Mouse (Mus musculus): ENCODE results near the gene Cep63. TPM values are rescaled to one million over a fixed set of nuclear protein-coding genes. Genes with fewer than 3 reads are reported as not detected.

The Cep63 gene
- polyA plus RNA-seq, 1 experiment from 2014 or later = 15.5 TPM

GRCm38 (mm10) chr9:102616267-102616666 is 10.1 kb downstream of the Cep63 start:
- Histone ChIP-seq H3K36me3 (replicated peaks; ENCODE audit: insufficient read depth, low read length) (peaks cover 19% of the 10 kb centered on the region), H3K4me1 (ENCODE audit: insufficient read depth) (no peaks in the 10 kb centered on the region), H3K9ac (replicated peaks) (no peak overlapping the region), H3K9me3 (ENCODE audit: low read length) (no peaks in the 10 kb centered on the region), H3K27me3 (ENCODE audit: insufficient read depth, low read length) (no peaks in the 10 kb centered on the region), H3K27ac (ENCODE audit: low read depth) (no peak overlapping the region; the same call in 1 of the 2 replicates), H3K4me2 (ENCODE audit: low read depth, low read length) (no peak overlapping the region), H3K4me3 (ENCODE audit: low read depth, low read length) (no peak overlapping the region)
- ATAC-seq (no peak), DNase-seq (no peak)
- TF ChIP-seq CTCF (IDR thresholded peaks at IDR 0.05; ENCODE audit: low read depth) (no peak), EP300 (IDR thresholded peaks at IDR 0.05; ENCODE audit: low read depth) (no peak)
- 71% methylated on average over 9 of the region's 9 CpGs for WGBS (ENCODE audit: insufficient replicate concordance)

- DNase-seq = no peak
- Histone ChIP-seq H3K27me3 (ENCODE audit: insufficient read depth, low read length) (no peaks in the 10 kb centered on the region), H3K36me3 (replicated peaks; ENCODE audit: insufficient read depth, low read length) (peaks cover 24% of the 10 kb centered on the region), H3K4me2 (ENCODE audit: low read depth, low read length) (no peak overlapping the region), H3K4me3 (ENCODE audit: low read depth, low read length) (no peak overlapping the region), H3K27ac (ENCODE audit: low read depth) (no peak overlapping the region), H3K9ac (replicated peaks) (no peak overlapping the region), H3K9me3 (ENCODE audit: low read length) (no peaks in the 10 kb centered on the region), H3K4me1 (ENCODE audit: insufficient read depth) (no peaks in the 10 kb centered on the region)
- WGBS (ENCODE audit: insufficient replicate concordance) = 47% methylated on average over 3 of the region's 3 CpGs
- ATAC-seq = no peak
- TF ChIP-seq CTCF (IDR thresholded peaks at IDR 0.05; ENCODE audit: low read depth) (no peak), EP300 (IDR thresholded peaks at IDR 0.05; ENCODE audit: low read depth) (no peak)
These were observed 11.3 kb downstream of the Cep63 start for GRCm38 (mm10) chr9:102615071-102615470.

GRCm38 (mm10) chr9:102609221-102609620 is 17.1 kb downstream of the Cep63 start:
- Histone ChIP-seq H3K9me3 (ENCODE audit: low read length) (no peaks in the 10 kb centered on the region), H3K9ac (replicated peaks) (no peak overlapping the region), H3K36me3 (replicated peaks; ENCODE audit: insufficient read depth, low read length) (peaks cover 17% of the 10 kb centered on the region), H3K27me3 (ENCODE audit: insufficient read depth, low read length) (no peaks in the 10 kb centered on the region), H3K4me1 (ENCODE audit: insufficient read depth) (no peaks in the 10 kb centered on the region), H3K27ac (ENCODE audit: low read depth) (no peak overlapping the region), H3K4me3 (ENCODE audit: low read depth, low read length) (no peak overlapping the region), H3K4me2 (ENCODE audit: low read depth, low read length) (no peak overlapping the region)
- TF ChIP-seq CTCF (IDR thresholded peaks at IDR 0.05; ENCODE audit: low read depth) = no peak
- TF ChIP-seq EP300 (IDR thresholded peaks at IDR 0.05; ENCODE audit: low read depth) = no peak
- ATAC-seq = no peak
- WGBS (ENCODE audit: insufficient replicate concordance) = 91% methylated on average over 3 of the region's 3 CpGs
- no peak for DNase-seq

GRCm38 (mm10) chr9:102607471-102607870 is 18.9 kb downstream of the Cep63 start:
- Histone ChIP-seq H3K9ac (replicated peaks) (no peak overlapping the region), H3K9me3 (ENCODE audit: low read length) (no peaks in the 10 kb centered on the region), H3K36me3 (replicated peaks; ENCODE audit: insufficient read depth, low read length) (peaks cover 5% of the 10 kb centered on the region; the same call in 1 of the 2 replicates), H3K4me2 (ENCODE audit: low read depth, low read length) (no peak overlapping the region), H3K4me3 (ENCODE audit: low read depth, low read length) (no peak overlapping the region), H3K27me3 (ENCODE audit: insufficient read depth, low read length) (no peaks in the 10 kb centered on the region), H3K4me1 (ENCODE audit: insufficient read depth) (no peaks in the 10 kb centered on the region), H3K27ac (ENCODE audit: low read depth) (no peak overlapping the region)
- no peak for ATAC-seq
- WGBS (ENCODE audit: insufficient replicate concordance) = 70% methylated on average over 5 of the region's 5 CpGs
- TF ChIP-seq CTCF (IDR thresholded peaks at IDR 0.05; ENCODE audit: low read depth) (peak; percentile 28; the same call in 1 of the 2 replicates), EP300 (IDR thresholded peaks at IDR 0.05; ENCODE audit: low read depth) (no peak)
- DNase-seq = no peak

GRCm38 (mm10) chr9:102605162-102605561 is 21.2 kb downstream of the Cep63 start:
- no peak for ATAC-seq

GRCm38 (mm10) chr9:102601666-102602065 is 24.7 kb downstream of the Cep63 start:
- ATAC-seq (no peak), DNase-seq (no peak)
- Histone ChIP-seq H3K4me3 (ENCODE audit: low read depth, low read length) (no peak overlapping the region), H3K4me1 (ENCODE audit: insufficient read depth) (peaks cover 4% of the 10 kb centered on the region; the same call in 1 of the 2 replicates), H3K27ac (ENCODE audit: low read depth) (no peak overlapping the region), H3K27me3 (ENCODE audit: insufficient read depth, low read length) (no peaks in the 10 kb centered on the region), H3K4me2 (ENCODE audit: low read depth, low read length) (no peak overlapping the region), H3K9me3 (ENCODE audit: low read length) (no peaks in the 10 kb centered on the region), H3K9ac (replicated peaks) (no peak overlapping the region), H3K36me3 (replicated peaks; ENCODE audit: insufficient read depth, low read length) (peaks cover 11% of the 10 kb centered on the region)
- 81% methylated on average over 2 of the region's 2 CpGs for WGBS (ENCODE audit: insufficient replicate concordance)
- no peak for TF ChIP-seq EP300 (IDR thresholded peaks at IDR 0.05; ENCODE audit: low read depth)
- no peak for TF ChIP-seq CTCF (IDR thresholded peaks at IDR 0.05; ENCODE audit: low read depth)

More at GRCm38 (mm10) chr9:102605162-102605561, 21.2 kb downstream of the Cep63 start:
- Histone ChIP-seq H3K4me2 (ENCODE audit: low read depth, low read length) (no peak overlapping the region), H3K27ac (ENCODE audit: low read depth) (no peak overlapping the region), H3K4me1 (ENCODE audit: insufficient read depth) (peaks cover 4% of the 10 kb centered on the region; the same call in 1 of the 2 replicates), H3K4me3 (ENCODE audit: low read depth, low read length) (no peak overlapping the region), H3K27me3 (ENCODE audit: insufficient read depth, low read length) (no peaks in the 10 kb centered on the region), H3K9me3 (ENCODE audit: low read length) (no peaks in the 10 kb centered on the region), H3K36me3 (replicated peaks; ENCODE audit: insufficient read depth, low read length) (peaks cover 8% of the 10 kb centered on the region), H3K9ac (replicated peaks) (no peak overlapping the region)
- DNase-seq = no peak
- 87% methylated on average over 6 of the region's 6 CpGs for WGBS (ENCODE audit: insufficient replicate concordance)
- TF ChIP-seq EP300 (IDR thresholded peaks at IDR 0.05; ENCODE audit: low read depth) (no peak), CTCF (IDR thresholded peaks at IDR 0.05; ENCODE audit: low read depth) (no peak)

- H3K36me3 ChIP-seq (replicated peaks; ENCODE audit: insufficient read depth, low read length) = peaks cover 13% of the 10 kb centered on the region
- ATAC-seq = no peak
- no peak overlapping the region for H3K4me3 ChIP-seq (ENCODE audit: low read depth, low read length)
- no peaks in the 10 kb centered on the region for H3K27me3 ChIP-seq (ENCODE audit: insufficient read depth, low read length)
- WGBS (ENCODE audit: insufficient replicate concordance) = 70% methylated on average over 2 of the region's 2 CpGs
- TF ChIP-seq CTCF (IDR thresholded peaks at IDR 0.05; ENCODE audit: low read depth) (no peak), EP300 (IDR thresholded peaks at IDR 0.05; ENCODE audit: low read depth) (no peak)
- no peak overlapping the region for H3K27ac ChIP-seq (ENCODE audit: low read depth)
- peaks cover 4% of the 10 kb centered on the region; the same call in 1 of the 2 replicates for H3K4me1 ChIP-seq (ENCODE audit: insufficient read depth)
- H3K9me3 ChIP-seq (ENCODE audit: low read length) = no peaks in the 10 kb centered on the region
- no peak overlapping the region for H3K9ac ChIP-seq (replicated peaks)
- no peak for DNase-seq
- no peak overlapping the region for H3K4me2 ChIP-seq (ENCODE audit: low read depth, low read length)
These were observed 25.1 kb downstream of the Cep63 start for GRCm38 (mm10) chr9:102601187-102601586.

All from liver, postnatal 0 days (tissue).